Mouse (Mus musculus): ENCODE data around the gene Gpc5.

The Gpc5 gene

DNA sequence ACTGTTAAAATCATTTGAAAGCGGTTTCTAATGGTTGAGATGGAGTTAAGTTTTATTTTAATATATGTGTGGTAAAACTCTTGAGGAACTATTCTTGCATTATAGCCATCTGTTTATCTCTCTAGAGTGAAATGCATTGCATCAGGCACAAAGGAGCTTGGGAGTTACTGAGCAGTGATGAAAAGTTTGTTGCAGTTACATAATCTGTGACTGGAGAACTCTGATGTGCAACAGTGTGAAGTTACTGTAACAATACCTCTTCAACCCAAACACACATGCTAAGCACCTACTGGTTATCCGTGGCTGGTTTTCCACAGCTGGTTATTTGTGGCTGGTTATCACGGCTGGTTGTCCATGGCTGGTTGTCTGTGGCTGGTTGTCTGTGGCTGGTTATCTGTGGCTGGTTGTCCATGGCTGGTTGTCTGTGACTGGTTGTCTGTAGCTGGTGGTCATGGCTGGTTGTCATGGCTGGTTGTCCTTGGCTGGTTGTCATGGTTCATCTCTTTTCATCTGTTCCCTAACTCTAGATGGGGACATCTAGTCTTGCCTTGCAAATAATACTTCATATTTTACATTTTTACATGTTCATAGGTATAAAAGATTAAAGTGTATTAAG is 273.4 kb downstream of the Gpc5 start:
- in situ Hi-C loops (cut with MboI, MseI) = loop anchor here (10.0 kb wide), 1 partner anchor 351 kb away; no protein-coding TSS in a partner anchor

- in situ Hi-C loops (cut with MboI, MseI) = loop anchor here (10.0 kb wide), 2 partner anchors 355 to 505 kb away; no protein-coding TSS in a partner anchor
Observed at GRCm38 (mm10) chr14:115369611-115370167, 277.7 kb downstream of the Gpc5 start.

DNA sequence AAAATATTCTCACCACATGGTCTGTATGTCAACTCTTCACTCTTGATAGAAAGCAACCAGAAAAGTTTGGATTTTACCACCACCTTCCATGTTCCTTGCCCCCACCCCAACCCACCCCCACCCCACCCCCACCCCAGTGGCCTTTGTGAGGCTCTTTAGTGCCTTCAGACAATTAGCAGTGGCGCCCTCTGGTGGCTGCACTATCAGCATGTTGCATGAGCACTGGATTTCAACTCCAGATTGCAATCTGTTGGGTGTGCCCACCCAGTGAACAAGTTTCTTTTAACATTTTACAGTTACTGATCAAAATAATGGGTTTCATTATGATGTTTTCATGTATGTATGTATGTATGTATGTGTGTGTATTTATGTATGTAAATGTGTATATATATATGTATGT is 279.1 kb downstream of the Gpc5 start:
- in situ Hi-C loops (cut with MboI, MseI) = loop anchor here (10.0 kb wide), 1 partner anchor 506 kb away; no protein-coding TSS in a partner anchor

- in situ Hi-C loops (cut with MboI, MseI) = no loop called here
Observed at GRCm38 (mm10) chr14:115391831-115392230, 299.8 kb downstream of the Gpc5 start.

DNA sequence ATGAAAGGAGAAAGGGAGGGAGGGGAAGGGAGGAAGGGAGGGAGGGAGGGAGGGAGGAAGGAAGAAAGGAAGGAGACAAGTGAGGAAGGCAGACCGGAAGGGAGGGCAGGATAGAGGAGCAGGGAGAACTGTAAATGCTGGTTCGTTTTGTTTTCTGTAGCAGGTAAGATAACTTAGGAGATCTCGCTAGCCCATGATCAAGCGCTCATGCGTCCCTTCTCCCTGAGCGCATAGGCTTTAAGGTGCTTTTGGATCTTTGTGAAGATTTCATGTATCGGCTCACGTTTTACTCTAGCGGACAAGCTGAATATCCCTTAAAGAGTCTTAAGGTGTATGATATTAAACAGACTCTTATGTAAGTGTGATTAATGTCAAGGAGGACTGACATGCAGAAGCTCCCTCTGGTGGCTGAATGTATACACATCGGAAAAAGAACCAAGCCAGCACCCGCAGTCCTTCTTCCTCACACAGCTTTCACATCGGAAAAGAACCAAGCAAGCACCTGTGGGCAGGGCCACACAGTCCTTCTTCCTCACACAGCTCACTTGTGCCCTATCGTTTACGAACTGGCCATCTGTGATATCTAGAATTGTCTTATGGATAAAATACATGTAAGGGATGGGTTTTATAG is 301.0 kb downstream of the Gpc5 start:
- in situ Hi-C loops (cut with MboI, MseI) = no loop called here

DNA sequence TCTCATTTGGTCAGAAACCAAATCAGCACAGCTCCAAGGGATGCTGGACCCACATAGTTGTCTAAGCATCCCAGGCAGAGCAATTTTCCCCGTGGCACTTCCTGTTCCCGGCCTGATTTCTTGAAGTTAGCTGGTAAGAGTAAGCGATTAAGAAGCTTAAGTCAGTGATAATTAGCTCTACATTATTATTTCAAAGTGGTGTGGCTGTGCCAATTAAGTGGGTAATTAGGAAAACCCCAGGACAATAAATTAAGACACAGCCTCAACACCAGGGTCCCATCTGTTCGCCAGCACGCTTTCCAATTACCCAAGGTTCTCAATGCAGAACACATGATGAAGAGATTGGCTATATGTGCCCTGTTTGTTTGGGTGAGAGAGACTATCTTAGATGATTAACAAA is 314.6 kb downstream of the Gpc5 start:
- in situ Hi-C loops (cut with MboI, MseI) = no loop called here

- in situ Hi-C loops (cut with MboI, MseI) = no loop called here
Observed at GRCm38 (mm10) chr14:115407309-115407930, 315.4 kb downstream of the Gpc5 start.

- in situ Hi-C loops (cut with MboI, MseI) = no loop called here
Observed at GRCm38 (mm10) chr14:115410881-115411280, 318.9 kb downstream of the Gpc5 start.

GRCm38 (mm10) chr14:115411513-115412174 is 319.6 kb downstream of the Gpc5 start:
- in situ Hi-C loops (cut with MboI, MseI) = no loop called here

GRCm38 (mm10) chr14:115412821-115413220 is 320.8 kb downstream of the Gpc5 start:
- in situ Hi-C loops (cut with MboI, MseI) = no loop called here

DNA sequence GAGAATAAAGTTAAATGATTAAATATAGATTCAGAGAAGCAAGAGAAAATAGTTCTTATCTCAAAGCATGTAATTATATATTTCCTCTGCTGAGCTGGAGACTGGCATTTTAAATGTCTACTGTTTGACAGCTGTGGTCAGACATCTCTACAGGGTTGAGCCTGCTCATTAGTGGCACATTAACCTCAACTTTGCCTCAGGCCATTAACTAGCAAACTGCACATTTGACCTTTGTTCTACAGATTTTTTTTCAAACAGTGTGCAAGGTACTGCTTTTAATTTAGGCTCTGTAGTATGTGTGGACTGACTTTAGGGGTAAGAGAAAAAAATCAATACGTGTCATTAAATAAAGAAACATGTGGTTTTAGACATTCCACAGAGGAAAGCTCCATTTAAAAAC is 321.4 kb downstream of the Gpc5 start:
- in situ Hi-C loops (cut with MboI, MseI) = no loop called here

DNA sequence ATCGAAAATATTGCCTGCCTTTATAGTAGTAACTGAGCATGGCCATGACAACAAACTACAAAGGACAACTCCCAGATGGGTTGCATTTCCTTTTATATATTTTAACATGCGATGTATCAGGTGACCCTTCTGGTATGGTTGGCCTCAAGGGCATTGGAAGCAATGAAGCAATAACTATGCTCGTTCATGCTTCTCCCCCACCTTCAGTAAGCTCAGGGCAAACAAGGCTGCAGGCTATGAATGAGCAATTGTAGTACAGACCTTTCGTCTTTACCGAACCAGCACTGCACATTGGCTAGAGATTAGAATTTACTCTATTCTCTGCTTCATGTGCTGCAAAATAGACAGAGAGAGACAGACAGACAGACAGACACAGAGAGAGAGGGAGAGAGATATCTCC is 322.5 kb downstream of the Gpc5 start:
- in situ Hi-C loops (cut with MboI, MseI) = no loop called here

GRCm38 (mm10) chr14:115431967-115432366 is 340.0 kb downstream of the Gpc5 start:
- in situ Hi-C loops (cut with MboI, MseI) = no loop called here

GRCm38 (mm10) chr14:115432368-115432767 is 340.4 kb downstream of the Gpc5 start:
- in situ Hi-C loops (cut with MboI, MseI) = no loop called here

GRCm38 (mm10) chr14:115436617-115437016 is 344.6 kb downstream of the Gpc5 start:
- in situ Hi-C loops (cut with MboI, MseI) = no loop called here

- in situ Hi-C loops (cut with MboI, MseI) = no loop called here
Observed at GRCm38 (mm10) chr14:115444789-115445770, 353.1 kb downstream of the Gpc5 start.

DNA sequence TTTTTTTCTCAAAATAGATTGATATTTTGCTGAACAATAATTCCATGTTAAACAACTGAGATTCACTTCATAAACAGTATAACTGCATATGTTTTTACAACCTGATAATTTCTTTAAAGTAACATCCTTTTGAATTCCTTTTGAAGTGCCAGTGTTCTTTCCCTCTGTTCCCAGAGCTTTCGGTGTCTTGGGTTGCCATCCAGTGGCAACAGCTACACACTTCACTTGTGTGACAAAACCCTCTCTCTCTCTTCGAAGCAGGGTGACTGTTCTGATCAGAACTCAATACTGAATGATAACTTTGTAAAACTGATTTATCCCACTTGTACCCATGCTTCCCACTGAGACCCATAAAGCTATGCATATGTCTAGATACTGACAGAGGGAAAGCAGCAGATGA is 358.9 kb downstream of the Gpc5 start:
- in situ Hi-C loops (cut with MboI, MseI) = no loop called here

- in situ Hi-C loops (cut with MboI, MseI) = loop anchor here (10.0 kb wide), 1 partner anchor 473 kb away; no protein-coding TSS in a partner anchor
Observed at GRCm38 (mm10) chr14:115467960-115468359, 375.9 kb downstream of the Gpc5 start.

GRCm38 (mm10) chr14:115475234-115475633 is 383.2 kb downstream of the Gpc5 start:
- in situ Hi-C loops (cut with MboI, MseI) = no loop called here

DNA sequence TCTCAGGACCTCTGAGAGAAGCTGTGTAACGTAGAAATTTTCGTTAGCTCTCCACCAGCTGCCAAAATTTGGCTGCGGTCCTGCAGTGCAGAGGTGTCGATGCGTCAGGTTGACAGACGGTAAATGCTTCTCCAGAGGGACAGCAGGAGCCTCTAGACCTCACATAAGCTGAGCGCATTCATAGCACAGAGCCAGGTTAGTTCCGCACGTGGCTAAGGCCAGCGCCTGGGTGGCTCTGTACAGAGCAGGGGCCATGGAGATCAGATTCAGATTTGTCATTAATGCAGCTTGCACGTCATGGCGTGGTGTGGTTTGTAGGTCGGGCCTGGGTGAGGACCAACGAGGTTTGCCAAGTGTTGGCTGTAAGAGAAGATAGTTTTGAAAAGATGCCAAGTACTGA is 385.3 kb downstream of the Gpc5 start:
- in situ Hi-C loops (cut with MboI, MseI) = no loop called here

DNA sequence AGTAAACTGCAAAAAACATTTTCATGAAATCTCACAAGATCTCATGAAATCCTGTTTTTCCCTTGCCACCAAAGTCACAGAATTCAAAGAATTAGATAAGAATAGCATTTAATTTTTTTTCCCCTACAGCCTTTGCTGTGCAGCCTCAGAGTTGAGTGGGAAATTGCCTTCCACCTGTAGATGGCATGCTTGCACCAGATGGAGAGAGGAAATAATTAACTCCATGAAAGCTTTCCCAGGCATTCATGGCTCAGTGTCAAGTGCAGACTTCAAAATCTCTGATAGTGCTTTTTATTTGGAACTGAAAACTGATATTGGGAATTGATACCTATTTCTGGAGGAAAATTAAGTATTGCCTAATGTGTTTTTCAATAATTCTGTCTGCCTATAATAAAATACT is 393.1 kb downstream of the Gpc5 start:
- in situ Hi-C loops (cut with MboI, MseI) = no loop called here
